Mouse (Mus musculus) intestine, embryonic 14.5 days (tissue): ENCODE data around the gene Myh9. TPM values are rescaled to one million over a fixed set of nuclear protein-coding genes. Genes with fewer than 3 reads are reported as not detected.

Experiments
- ATAC-seq: fragments of 200-750 bp; cut with Nextera tagmentation; replicated peaks from 2 replicates; pipeline ENCODE4 v1.8.0; 2017; ENCODE audit warnings: low read depth, moderate number of reproducible peaks, moderate TSS enrichment, moderate library complexity; ENCODE audit not compliant: low FRiP score, low TSS enrichment
- DNase-seq: peaks from one replicate; pipeline ENCODE4 v3.0.0-alpha.2; 2018; ENCODE audit warnings: low spot score
- H3K27ac ChIP-seq: fragments of 300-500 bp; sonication (generic); 2 replicates; pipeline ENCODE4 v1.5.1; 2014; ENCODE audit warnings: low read depth, mild to moderate bottlenecking, control low read depth
- H3K27me3 ChIP-seq: fragments of 300-500 bp; sonication (generic); replicated peaks from 2 replicates; pipeline ENCODE4 v1.6.1; 2014; ENCODE audit warnings: low read length, control low read depth; ENCODE audit not compliant: control insufficient read depth, insufficient read depth
- H3K36me3 ChIP-seq: fragments of 300-500 bp; sonication (generic); 2 replicates; pipeline ENCODE4 v1.6.1; 2014; ENCODE audit warnings: low read length, control low read depth; ENCODE audit not compliant: control insufficient read depth, insufficient read depth
- H3K4me1 ChIP-seq: fragments of 300-500 bp; sonication (generic); replicated peaks from 2 replicates; pipeline ENCODE4 v1.6.1; 2014; ENCODE audit warnings: low read length, control low read depth, mixed read lengths; ENCODE audit not compliant: control insufficient read depth, insufficient read depth
- H3K4me2 ChIP-seq: fragments of 300-500 bp; sonication (generic); 2 replicates; pipeline ENCODE4 v1.6.1; 2014; ENCODE audit warnings: low read length
- H3K4me3 ChIP-seq: fragments of 300-500 bp; sonication (generic); 2 replicates; pipeline ENCODE4 v1.5.1; 2014; ENCODE audit warnings: low read depth, low read length, control low read depth, mixed read lengths
- H3K9ac ChIP-seq: fragments of 300-500 bp; sonication (generic); 2 replicates; pipeline ENCODE4 v1.6.1; 2014; ENCODE audit warnings: mild to moderate bottlenecking, low read length
- H3K9me3 ChIP-seq: fragments of 300-500 bp; sonication (generic); 2 replicates; pipeline ENCODE4 v1.6.1; 2016; ENCODE audit warnings: low read length, control low read depth; ENCODE audit not compliant: control insufficient read depth
- WGBS: fragments of 180-500 bp; shearing (Covaris S2); extraction: QIAGEN DNeasy Blood & Tissue Kit; methylation state at CpG from one replicate; pipeline ENCODE4 v1.1.7; 2014; 5-methylcytosine and 5-hydroxymethylcytosine counted together
- polyA plus RNA-seq: library from polyadenylated mRNA; unstranded; fragments of >200 nt; fragmentation: Nextera tagmentation; extraction: Ambion mirVana; gene quantifications from 2 replicates; pipeline ENCODE4 v1.2.1, GENCODE M21; 2014

Myh9 gene
- polyA plus RNA-seq, 1 experiment from 2014 or later = 72.2 TPM

GRCm38 (mm10) chr15:77883697-77884010, 41.7 kb upstream of the Myh9 start:
- Histone ChIP-seq H3K9ac (peak overlapping the region; percentile 27; the same call in 1 of the 2 replicates), H3K4me3 (no peak overlapping the region), H3K27me3 (no peaks in the 10 kb centered on the region), H3K9me3 (no peaks in the 10 kb centered on the region), H3K4me2 (peak overlapping the region; percentile 38), H3K27ac (peak overlapping the region; percentile 91), H3K36me3 (no peaks in the 10 kb centered on the region), H3K4me1 (peaks cover 37% of the 10 kb centered on the region)
- ATAC-seq = no peak
- no peak for DNase-seq
- 52% methylated on average over 4 of the region's 4 CpGs for WGBS

- H3K9me3 ChIP-seq = no peaks in the 10 kb centered on the region
- H3K9ac ChIP-seq = peak overlapping the region; percentile 27; the same call in 1 of the 2 replicates
- peak overlapping the region; percentile 38 for H3K4me2 ChIP-seq
- H3K4me1 ChIP-seq = peaks cover 37% of the 10 kb centered on the region
- H3K27ac ChIP-seq = peak overlapping the region; percentile 91
- peak; percentile 73 for DNase-seq
- H3K4me3 ChIP-seq = 0 out of 2 replicates have a peak overlapping the region, but pooled peaks have one; percentile 6
- no peaks in the 10 kb centered on the region for H3K27me3 ChIP-seq
- WGBS = 11% methylated on average over 16 of the region's 17 CpGs
- no peaks in the 10 kb centered on the region for H3K36me3 ChIP-seq
- ATAC-seq = peak; percentile 36
These were observed 41.1 kb upstream of the Myh9 start for GRCm38 (mm10) chr15:77882797-77883696.

GRCm38 (mm10) chr15:77882297-77882696, 40.3 kb upstream of the Myh9 start:
- ATAC-seq = no peak
- H3K27me3 ChIP-seq = no peaks in the 10 kb centered on the region
- 42% methylated on average over 6 of the region's 6 CpGs for WGBS
- DNase-seq = peak; percentile 61
- no peaks in the 10 kb centered on the region for H3K36me3 ChIP-seq
- no peak overlapping the region for H3K4me3 ChIP-seq
- H3K4me2 ChIP-seq = peak overlapping the region; percentile 38
- peak overlapping the region; percentile 91 for H3K27ac ChIP-seq
- H3K9me3 ChIP-seq = no peaks in the 10 kb centered on the region
- no peak overlapping the region for H3K9ac ChIP-seq
- H3K4me1 ChIP-seq = peaks cover 37% of the 10 kb centered on the region

GRCm38 (mm10) chr15:77881698-77882097, 39.7 kb upstream of the Myh9 start:
- peak; percentile 37; the same call in 1 of the 2 replicates for ATAC-seq
- 22% methylated on average over 5 of the region's 5 CpGs for WGBS
- no peaks in the 10 kb centered on the region for H3K27me3 ChIP-seq

GRCm38 (mm10) chr15:77880738-77881137, 38.8 kb upstream of the Myh9 start:
- WGBS = 80% methylated on average over 5 of the region's 5 CpGs
- Histone ChIP-seq H3K4me2 (no peak overlapping the region), H3K4me1 (peaks cover 24% of the 10 kb centered on the region), H3K27me3 (no peaks in the 10 kb centered on the region), H3K36me3 (no peaks in the 10 kb centered on the region), H3K9ac (no peak overlapping the region), H3K9me3 (no peaks in the 10 kb centered on the region), H3K27ac (no peak overlapping the region), H3K4me3 (no peak overlapping the region)
- no peak for ATAC-seq
- no peak for DNase-seq

More at GRCm38 (mm10) chr15:77881698-77882097, 39.7 kb upstream of the Myh9 start:
- Histone ChIP-seq H3K9me3 (no peaks in the 10 kb centered on the region), H3K4me3 (no peak overlapping the region), H3K9ac (no peak overlapping the region), H3K4me1 (peaks cover 31% of the 10 kb centered on the region), H3K27ac (peak overlapping the region; percentile 91), H3K4me2 (no peak overlapping the region), H3K36me3 (no peaks in the 10 kb centered on the region)
- DNase-seq = peak; percentile 63

- ATAC-seq = no peak
- H3K36me3 ChIP-seq = no peaks in the 10 kb centered on the region
- WGBS = 88% methylated on average over 3 of the region's 3 CpGs
These were observed 37.8 kb upstream of the Myh9 start for GRCm38 (mm10) chr15:77879756-77880155.

GRCm38 (mm10) chr15:77877209-77877608, 35.2 kb upstream of the Myh9 start:
- no peak for ATAC-seq
- H3K9me3 ChIP-seq = no peaks in the 10 kb centered on the region
- no peak overlapping the region for H3K27ac ChIP-seq
- no peak overlapping the region for H3K4me2 ChIP-seq
- H3K9ac ChIP-seq = no peak overlapping the region
- peaks cover 13% of the 10 kb centered on the region for H3K4me1 ChIP-seq
- WGBS = 68% methylated on average over 2 of the region's 2 CpGs
- no peaks in the 10 kb centered on the region for H3K36me3 ChIP-seq
- no peaks in the 10 kb centered on the region for H3K27me3 ChIP-seq
- H3K4me3 ChIP-seq = no peak overlapping the region
- no peak for DNase-seq

More at GRCm38 (mm10) chr15:77879756-77880155, 37.8 kb upstream of the Myh9 start:
- DNase-seq = no peak
- Histone ChIP-seq H3K27ac (no peak overlapping the region), H3K4me1 (peaks cover 24% of the 10 kb centered on the region), H3K9ac (no peak overlapping the region), H3K27me3 (no peaks in the 10 kb centered on the region), H3K4me3 (no peak overlapping the region), H3K9me3 (no peaks in the 10 kb centered on the region), H3K4me2 (no peak overlapping the region)

GRCm38 (mm10) chr15:77876716-77877115, 34.7 kb upstream of the Myh9 start:
- DNase-seq (no peak), ATAC-seq (no peak)
- no peak overlapping the region for H3K4me2 ChIP-seq
- peaks cover 8% of the 10 kb centered on the region for H3K4me1 ChIP-seq
- H3K9ac ChIP-seq = no peak overlapping the region
- WGBS = 61% methylated on average over 3 of the region's 3 CpGs
- H3K9me3 ChIP-seq = no peaks in the 10 kb centered on the region
- no peaks in the 10 kb centered on the region for H3K36me3 ChIP-seq
- H3K27me3 ChIP-seq = no peaks in the 10 kb centered on the region
- H3K4me3 ChIP-seq = no peak overlapping the region
- H3K27ac ChIP-seq = peak overlapping the region; percentile 38; the same call in 1 of the 2 replicates
